Mouse (Mus musculus): ENCODE results near the gene Zfp598. TPM values are rescaled to one million over a fixed set of nuclear protein-coding genes. Genes with fewer than 3 reads are reported as not detected.
"Not testable (repeated sequence)": the region's sequence is repeated elsewhere in the genome, so short reads cannot be mapped to it uniquely, and the experiment has no call there.

Gene Zfp598
- polyA plus RNA-seq, 1 experiment from 2014 or later = 20.9 TPM

- Histone ChIP-seq H3K27ac (replicated peaks) (no peak overlapping the region), H3K27me3 (peaks cover 37% of the 10 kb centered on the region), H3K4me3 (peak overlapping the region; percentile 69), H3K9me3 (no peaks in the 10 kb centered on the region), H3K36me3 (no peaks in the 10 kb centered on the region), H3K9ac (peak overlapping the region; percentile 89), H3K4me1 (replicated peaks) (peaks cover 37% of the 10 kb centered on the region), H3K4me2 (peak overlapping the region; percentile 94)
- whole genome bisulfite sequencing = 76% methylated on average over 10 of the region's 10 CpGs
- no peak for ATAC-seq (ENCODE audit: low read depth)
Measured at GRCm38 (mm10) chr17:24648731-24649377, 20.6 kb upstream of the Zfp598 start.

DNA sequence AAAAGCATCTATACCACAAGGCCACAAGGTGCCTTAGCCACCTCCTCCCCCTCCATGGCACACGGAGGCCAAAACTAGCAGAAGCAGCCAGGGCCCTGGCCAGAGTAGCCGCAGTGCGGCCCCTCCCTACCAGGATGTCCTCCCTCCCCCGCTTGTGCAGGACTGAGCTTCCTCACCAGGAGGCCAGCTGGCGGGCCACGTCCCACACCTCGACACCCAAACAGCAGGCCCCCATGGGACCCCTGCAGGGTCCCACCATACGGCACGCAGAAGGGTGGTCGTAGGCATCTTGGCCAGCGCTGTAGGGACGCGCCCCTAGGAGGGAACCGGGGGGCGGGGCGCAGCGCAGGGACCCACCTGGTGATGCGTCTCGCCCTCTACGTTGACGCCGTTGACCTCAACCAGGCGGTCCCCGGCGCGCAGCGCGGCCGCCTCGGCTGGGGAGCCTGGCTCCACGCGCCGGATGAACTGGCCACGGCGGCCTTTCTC, 19.9 kb upstream of the Zfp598 start:
- under 1% methylated on average over 35 of the region's 35 CpGs for WGBS
- peaks cover 31% of the 10 kb centered on the region for H3K4me1 ChIP-seq (replicated peaks)
- H3K4me3 ChIP-seq = peak overlapping the region; percentile 69
- ATAC-seq (ENCODE audit: low read depth) = peak; percentile 51
- H3K27me3 ChIP-seq = peaks cover 37% of the 10 kb centered on the region
- H3K4me2 ChIP-seq = peak overlapping the region; percentile 94
- no peaks in the 10 kb centered on the region for H3K36me3 ChIP-seq
- H3K9me3 ChIP-seq = no peaks in the 10 kb centered on the region
- H3K27ac ChIP-seq (replicated peaks) = peak overlapping the region; percentile 59
- peak overlapping the region; percentile 89 for H3K9ac ChIP-seq

DNA sequence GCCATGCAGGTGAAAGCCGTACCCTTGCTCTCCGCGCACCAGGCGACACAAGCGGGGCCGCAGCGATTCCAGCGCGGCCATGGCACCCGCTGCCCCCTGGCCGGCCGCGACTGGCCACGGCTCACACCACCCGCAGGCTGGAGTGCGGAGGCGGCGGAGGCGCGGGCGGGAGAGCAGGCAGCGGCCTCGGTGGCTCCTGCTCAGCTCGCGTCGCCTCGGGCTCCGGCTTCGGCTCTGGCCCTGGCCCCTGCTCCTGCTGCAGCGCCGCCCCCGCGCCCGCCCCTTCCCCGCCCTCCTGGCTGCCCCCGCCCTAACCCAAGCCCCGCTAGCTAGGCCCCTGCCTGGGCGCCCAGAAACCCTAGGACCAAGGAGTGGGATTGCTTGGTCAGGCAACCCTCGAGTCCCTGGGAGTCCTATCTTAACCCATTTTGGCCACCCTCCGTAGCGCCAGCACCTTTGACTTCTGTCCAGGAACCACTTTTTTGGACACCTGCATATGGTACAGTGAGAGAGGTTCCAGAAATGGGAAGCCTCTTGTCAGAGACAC, 19.3 kb upstream of the Zfp598 start, which contains the start of gene Slc9a3r2:
TSS of gene Slc9a3r2 (minus strand) at position 258 of the 547 bp plus-strand sequence.
- Histone ChIP-seq H3K27me3 (peaks cover 37% of the 10 kb centered on the region), H3K4me3 (peak within 1 kb of the TSS; percentile 69), H3K4me1 (replicated peaks) (peaks cover 26% of the 10 kb centered on the region), H3K9ac (peak within 1 kb of the TSS; percentile 89), H3K36me3 (no peaks in the 10 kb centered on the region), H3K9me3 (no peaks in the 10 kb centered on the region), H3K4me2 (peak within 1 kb of the TSS; percentile 94), H3K27ac (replicated peaks) (peak within 1 kb of the TSS; percentile 59)
- peak; percentile 46; the same call in 1 of the 2 replicates for ATAC-seq (ENCODE audit: low read depth)
- 1% methylated on average over 31 of the region's 41 CpGs for WGBS

GRCm38 (mm10) chr17:24650766-24651165, 18.7 kb upstream of the Zfp598 start:
- peaks cover 25% of the 10 kb centered on the region for H3K4me1 ChIP-seq (replicated peaks)
- no peak for ATAC-seq (ENCODE audit: low read depth)
- H3K36me3 ChIP-seq = no peaks in the 10 kb centered on the region
- H3K9me3 ChIP-seq = no peaks in the 10 kb centered on the region
- H3K27ac ChIP-seq (replicated peaks) = 0 out of 2 replicates have a peak overlapping the region, but pooled peaks have one; percentile 59
- H3K9ac ChIP-seq = peak overlapping the region; percentile 89; the same call in 1 of the 2 replicates
- 78% methylated on average over 4 of the region's 4 CpGs for WGBS
- H3K27me3 ChIP-seq = peaks cover 37% of the 10 kb centered on the region
- H3K4me2 ChIP-seq = peak overlapping the region; percentile 94
- peak overlapping the region; percentile 69; the same call in 1 of the 2 replicates for H3K4me3 ChIP-seq

DNA sequence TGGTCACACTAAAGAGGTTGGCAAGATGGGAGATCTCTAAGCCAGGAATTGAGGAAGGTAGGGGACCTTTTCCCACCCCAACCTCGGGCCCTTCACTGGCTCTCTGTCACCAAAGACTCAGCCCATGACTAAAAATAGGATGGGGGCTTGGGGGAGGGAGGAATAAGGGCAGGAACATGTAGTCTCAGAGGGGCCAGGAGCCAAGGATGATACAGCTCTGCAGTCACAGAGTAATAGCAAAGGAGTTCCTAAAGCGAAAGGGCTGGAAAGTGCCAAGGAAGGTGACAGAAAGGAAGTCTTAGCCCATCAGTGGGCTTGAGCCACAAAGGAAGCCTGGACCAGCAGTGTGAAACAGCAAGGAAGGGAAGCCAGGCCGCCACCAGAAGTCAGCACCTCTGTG, 17.7 kb upstream of the Zfp598 start:
- H3K27ac ChIP-seq (replicated peaks) = no peak overlapping the region
- no peaks in the 10 kb centered on the region for H3K9me3 ChIP-seq
- no peak for ATAC-seq (ENCODE audit: low read depth)
- H3K9ac ChIP-seq = no peak overlapping the region
- no peak overlapping the region for H3K4me2 ChIP-seq
- H3K27me3 ChIP-seq = peaks cover 48% of the 10 kb centered on the region
- WGBS = 75% methylated on average over 3 of the region's 3 CpGs
- peaks cover 25% of the 10 kb centered on the region for H3K4me1 ChIP-seq (replicated peaks)
- H3K36me3 ChIP-seq = no peaks in the 10 kb centered on the region
- no peak overlapping the region for H3K4me3 ChIP-seq

DNA sequence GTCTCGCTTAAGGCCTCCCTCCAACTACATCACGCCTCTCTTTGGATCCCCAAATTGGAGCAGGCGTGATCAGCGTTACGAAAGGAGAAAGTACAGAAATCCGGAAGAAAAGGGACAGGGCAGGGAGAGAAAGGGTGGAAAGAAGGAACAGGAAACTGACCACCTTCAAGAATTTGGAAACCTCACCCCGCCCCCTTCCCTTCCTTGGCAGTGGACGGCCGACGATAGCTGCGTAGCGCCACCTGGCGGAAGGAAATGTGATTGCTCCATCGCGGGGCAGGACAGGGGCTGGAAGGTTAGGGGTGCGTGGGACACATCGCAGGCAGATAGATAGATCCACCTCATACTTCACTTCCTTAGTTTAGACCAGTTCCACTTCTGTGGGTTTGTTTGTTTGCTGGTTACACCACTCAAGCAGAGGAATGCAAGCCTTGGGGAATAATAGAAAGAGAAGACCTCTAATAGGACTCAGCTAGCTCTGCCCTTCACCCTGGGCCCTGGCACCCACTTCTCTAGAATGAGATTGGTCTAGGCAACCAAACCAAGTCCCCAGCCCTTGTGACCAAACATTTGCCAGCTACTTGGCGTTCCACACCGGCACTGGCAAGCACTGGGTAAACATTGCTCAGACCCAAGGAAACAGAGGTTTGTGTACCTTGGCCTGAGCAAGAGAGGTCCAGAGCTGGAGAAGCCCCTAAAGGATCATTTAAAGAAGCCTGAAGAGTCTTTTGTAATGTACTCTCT, 15.3 kb upstream of the Zfp598 start:
- Histone ChIP-seq H3K27ac (replicated peaks) (no peak overlapping the region), H3K27me3 (peaks cover 60% of the 10 kb centered on the region), H3K4me3 (peak overlapping the region; percentile 24; the same call in 1 of the 2 replicates), H3K4me2 (peak overlapping the region; percentile 52), H3K9me3 (no peaks in the 10 kb centered on the region), H3K36me3 (no peaks in the 10 kb centered on the region), H3K4me1 (replicated peaks) (peaks cover 29% of the 10 kb centered on the region), H3K9ac (peak overlapping the region; percentile 47; the same call in 1 of the 2 replicates)
- no peak for ATAC-seq (ENCODE audit: low read depth)
- 6% methylated on average over 19 of the region's 19 CpGs for WGBS

- H3K27me3 ChIP-seq = peaks cover 64% of the 10 kb centered on the region
- no peak overlapping the region for H3K9ac ChIP-seq
- WGBS = 75% methylated on average over 4 of the region's 4 CpGs
- peaks cover 21% of the 10 kb centered on the region for H3K4me1 ChIP-seq (replicated peaks)
- H3K9me3 ChIP-seq = no peaks in the 10 kb centered on the region
- H3K36me3 ChIP-seq = no peaks in the 10 kb centered on the region
- H3K27ac ChIP-seq (replicated peaks) = no peak overlapping the region
- H3K4me3 ChIP-seq = no peak overlapping the region
- no peak overlapping the region for H3K4me2 ChIP-seq
- no peak for ATAC-seq (ENCODE audit: low read depth)
Measured at GRCm38 (mm10) chr17:24654969-24655368, 14.5 kb upstream of the Zfp598 start.

DNA sequence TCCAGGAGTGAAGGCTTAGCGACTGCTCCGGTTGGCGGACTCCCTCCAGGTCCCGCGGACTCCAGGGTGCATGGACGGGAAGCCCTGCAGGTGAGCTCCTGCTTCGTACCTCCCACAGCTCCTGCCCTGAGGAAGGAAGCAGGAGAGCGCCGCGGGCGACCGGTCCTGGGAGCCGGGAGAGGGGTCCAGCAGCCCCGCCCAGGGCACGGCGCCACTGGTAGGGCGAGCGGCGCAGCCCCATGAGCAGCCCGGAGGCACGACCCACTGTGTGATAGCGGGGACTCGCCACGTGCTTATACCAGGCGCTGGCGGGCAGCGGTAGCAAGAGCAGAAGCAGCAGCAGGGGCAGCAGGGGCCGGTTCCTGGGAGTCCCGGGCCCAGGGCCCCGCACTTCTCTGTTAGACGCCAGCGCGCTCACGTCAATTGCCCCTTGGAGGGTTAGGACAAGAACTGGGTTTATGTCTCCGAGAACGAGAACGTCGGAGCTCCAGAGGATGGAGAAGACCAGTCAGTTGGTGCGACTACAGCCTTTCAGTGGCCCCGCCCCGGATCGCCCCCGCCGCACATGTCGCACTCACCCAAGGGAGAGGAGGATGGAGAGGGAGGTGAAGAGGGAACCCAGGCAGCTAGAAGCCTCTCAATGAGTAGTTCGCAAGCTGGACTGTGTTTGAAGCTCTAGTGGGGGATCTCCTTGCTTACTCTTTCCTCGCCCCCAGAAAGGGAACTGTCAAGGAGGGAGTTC, 11.3 kb upstream of the Zfp598 start, which contains the start of gene Npw:
TSS of gene Npw (minus strand) at position 441 of the 742 bp plus-strand sequence.
- Histone ChIP-seq H3K27ac (replicated peaks) (no peak within 1 kb of the TSS), H3K9ac (peak within 1 kb of the TSS; percentile 54), H3K4me1 (replicated peaks) (peaks cover 16% of the 10 kb centered on the region), H3K36me3 (no peaks in the 10 kb centered on the region), H3K4me2 (peak within 1 kb of the TSS; percentile 59), H3K4me3 (peak within 1 kb of the TSS; percentile 35), H3K9me3 (no peaks in the 10 kb centered on the region), H3K27me3 (peaks cover 61% of the 10 kb centered on the region)
- 0 out of 2 replicates have a peak, but pooled peaks have one; percentile 20 for ATAC-seq (ENCODE audit: low read depth)
- 1% methylated on average over 47 of the region's 47 CpGs for whole genome bisulfite sequencing

DNA sequence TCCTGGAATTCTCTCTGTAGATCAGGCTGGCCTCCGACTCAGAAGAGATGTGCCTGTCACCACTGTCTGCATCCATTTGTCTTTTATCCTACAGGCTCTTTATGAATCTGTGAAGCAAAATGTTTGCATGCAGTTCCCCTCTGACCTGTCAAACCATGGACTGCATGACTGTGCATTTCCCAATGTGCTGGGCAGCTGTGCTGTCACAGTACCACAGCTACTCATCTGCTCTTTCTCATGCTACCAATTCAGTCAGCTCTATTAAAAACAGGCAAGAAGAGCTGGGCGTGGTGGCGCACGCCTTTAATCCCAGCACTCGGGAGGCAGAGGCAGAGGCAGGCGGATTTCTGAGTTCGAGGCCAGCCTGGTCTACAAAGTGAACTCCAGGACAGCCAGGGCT, 2.5 kb upstream of the Zfp598 start:
- ATAC-seq (ENCODE audit: low read depth); H3K9ac ChIP-seq; H3K27me3 ChIP-seq; H3K4me3 ChIP-seq; H3K36me3 ChIP-seq; H3K27ac ChIP-seq (replicated peaks); H3K9me3 ChIP-seq; H3K4me2 ChIP-seq: not testable (repeated sequence)
- peaks cover 29% of the 10 kb centered on the region for H3K4me1 ChIP-seq (replicated peaks)
- 73% methylated on average over 7 of the region's 7 CpGs for WGBS

DNA sequence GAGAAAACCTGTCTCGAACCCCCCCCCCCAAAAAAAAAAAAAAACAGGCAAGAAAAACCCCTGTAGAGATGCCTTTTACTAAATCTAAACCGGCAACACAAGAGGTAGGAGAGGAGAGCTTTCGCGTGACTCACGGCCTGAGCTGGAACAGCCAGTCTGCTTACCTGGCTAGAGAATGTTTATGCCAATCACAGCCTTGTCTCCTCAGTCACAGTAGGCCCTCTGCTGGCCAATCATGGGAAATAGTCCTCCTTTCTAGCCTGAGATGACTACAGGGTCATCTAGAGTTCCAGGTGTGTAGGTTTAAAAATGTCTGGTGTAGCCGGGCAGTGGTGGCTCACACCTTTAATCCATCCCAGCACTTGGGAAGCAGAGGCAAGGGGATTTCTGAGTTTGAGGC, 2.1 kb upstream of the Zfp598 start:
- Histone ChIP-seq H3K9me3 (no peaks in the 10 kb centered on the region), H3K9ac (no peak overlapping the region), H3K4me1 (replicated peaks) (peaks cover 33% of the 10 kb centered on the region), H3K4me3 (no peak overlapping the region), H3K4me2 (no peak overlapping the region), H3K27me3 (0 out of 2 replicates have a peak, but pooled peaks cover 4% of the 10 kb centered on the region), H3K36me3 (no peaks in the 10 kb centered on the region), H3K27ac (replicated peaks) (no peak overlapping the region)
- WGBS = 29% methylated on average over 6 of the region's 6 CpGs
- ATAC-seq (ENCODE audit: low read depth) = no peak

DNA sequence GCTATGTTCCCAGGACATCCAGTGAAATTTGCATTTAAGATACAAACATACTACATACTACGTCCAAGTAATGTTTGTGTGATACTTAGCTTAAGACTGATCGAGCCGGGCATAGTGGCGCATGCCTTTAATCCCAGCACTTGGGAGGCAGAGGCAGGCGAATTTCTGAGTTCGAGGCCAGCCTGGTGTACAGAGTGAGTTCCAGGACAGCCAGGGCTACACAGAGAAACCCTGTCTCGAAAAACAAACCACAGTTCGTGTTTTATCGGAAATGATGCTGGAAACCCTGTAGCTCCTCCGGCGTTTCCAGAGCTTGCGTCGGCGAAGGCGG, 308 bp upstream of the Zfp598 start:
- 10% methylated on average over 15 of the region's 15 CpGs for WGBS
- H3K4me1 ChIP-seq (replicated peaks) = peaks cover 35% of the 10 kb centered on the region
- peak overlapping the region; percentile 99 for H3K4me3 ChIP-seq
- H3K27ac ChIP-seq (replicated peaks) = peak overlapping the region; percentile 90
- H3K9me3 ChIP-seq, H3K27me3 ChIP-seq, H3K36me3 ChIP-seq: not testable (repeated sequence)
- H3K4me2 ChIP-seq = peak overlapping the region; percentile 89
- H3K9ac ChIP-seq = peak overlapping the region; percentile 99
- peak; percentile 25 for ATAC-seq (ENCODE audit: low read depth)

All from neural tube, embryonic 13.5 days (tissue).